Mouse (Mus musculus) induced T-regulatory cell, adult 2 months (primary cell): ENCODE measurements at regions not wholly inside any gene's neighbourhood (a gene's known extent, or its start where the extent isn't known, plus 50 kb on each side); places are given as distances from the start of the nearest gene placed in this dataset.
A peak's percentile ranks its signal among the peaks of the same experiment; 100 is the strongest.

Experiments
- DNase-seq: peaks from one replicate; pipeline ENCODE4 v3.0.0-alpha.2; 2012; ENCODE audit warnings: low read depth

GRCm38 (mm10) chr7:37908618-37909130 is 114.7 kb downstream of the Uri1 start:
- no peak for DNase-seq

- peak; percentile 22 for DNase-seq
Measured at GRCm38 (mm10) chr7:37893885-37894284, 120.4 kb upstream of the Zfp536 start.

DNA sequence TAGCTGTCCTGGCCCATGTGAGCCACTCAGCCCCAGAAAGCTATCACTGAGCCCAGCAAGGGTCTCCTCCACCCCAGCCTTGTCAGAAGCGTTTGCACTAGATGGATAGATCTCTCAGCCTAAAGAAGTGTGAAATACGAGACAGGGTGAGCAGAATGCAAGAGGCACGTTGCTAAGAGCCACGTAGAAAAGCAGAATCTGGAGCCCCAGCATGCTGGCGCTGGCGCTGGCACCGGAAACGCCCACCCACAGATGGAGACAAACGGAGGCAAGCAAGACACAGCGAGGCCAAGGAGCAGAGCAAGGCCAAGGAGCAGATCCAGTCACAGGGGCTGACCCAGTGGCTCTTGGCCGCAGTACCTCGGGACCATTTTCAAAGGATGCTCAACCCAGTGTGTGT is 100.9 kb upstream of the Zfp536 start:
- DNase-seq: no peak

GRCm38 (mm10) chr7:37870956-37871355 is 97.5 kb upstream of the Zfp536 start:
- no peak for DNase-seq

- DNase-seq: no peak
Measured at GRCm38 (mm10) chr7:37866468-37866867, 93.0 kb upstream of the Zfp536 start.

GRCm38 (mm10) chr7:37851471-37851870 is 78.0 kb upstream of the Zfp536 start:
- no peak for DNase-seq

GRCm38 (mm10) chr7:37845201-37845600 is 71.8 kb upstream of the Zfp536 start:
- no peak for DNase-seq

- DNase-seq: no peak
Measured at GRCm38 (mm10) chr7:37842000-37842513, 68.6 kb upstream of the Zfp536 start.

GRCm38 (mm10) chr7:37841549-37841948 is 68.1 kb upstream of the Zfp536 start:
- no peak for DNase-seq

GRCm38 (mm10) chr7:37837883-37838282 is 64.4 kb upstream of the Zfp536 start:
- DNase-seq: no peak

DNA sequence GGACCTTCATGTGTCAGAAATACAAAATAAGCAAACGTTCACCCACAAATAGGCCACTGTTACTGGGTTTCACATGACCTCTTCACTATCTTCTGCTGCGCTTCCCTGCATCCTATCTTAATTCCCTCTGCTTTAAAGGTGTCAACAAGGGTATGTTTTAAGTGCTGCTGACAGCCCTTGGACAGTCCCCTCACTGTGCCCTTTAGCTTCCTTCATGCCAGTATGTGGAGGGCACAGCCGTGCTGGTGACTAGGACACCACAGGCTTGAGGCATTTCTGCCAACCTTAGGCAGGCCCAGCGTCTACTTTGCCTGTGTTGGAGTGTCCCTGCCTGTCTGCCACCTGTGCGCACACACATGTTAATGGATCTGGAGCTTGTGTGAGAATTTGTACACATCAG is 63.9 kb upstream of the Zfp536 start:
- no peak for DNase-seq

- DNase-seq: no peak
Measured at GRCm38 (mm10) chr7:37833420-37833819, 60.0 kb upstream of the Zfp536 start.

DNA sequence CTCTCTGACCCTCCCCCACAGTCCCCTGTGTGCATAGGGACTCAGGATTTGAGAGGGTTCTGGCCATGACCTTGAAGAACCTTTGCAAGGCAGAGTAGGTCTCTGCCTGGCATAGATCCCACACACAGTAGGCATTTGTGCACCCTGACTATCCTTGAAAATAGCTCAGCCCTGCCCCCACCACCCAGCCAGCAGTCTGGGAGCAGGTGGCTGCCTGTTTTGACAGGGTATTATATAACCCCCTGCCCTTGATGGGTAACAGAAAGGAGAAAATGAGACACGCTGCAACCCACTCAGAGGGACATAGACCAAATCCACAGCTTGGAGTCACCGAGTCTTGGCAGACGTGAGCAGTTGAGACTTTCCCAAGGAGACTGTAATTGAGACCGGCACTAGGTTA is 58.9 kb upstream of the Zfp536 start:
- DNase-seq: no peak

DNA sequence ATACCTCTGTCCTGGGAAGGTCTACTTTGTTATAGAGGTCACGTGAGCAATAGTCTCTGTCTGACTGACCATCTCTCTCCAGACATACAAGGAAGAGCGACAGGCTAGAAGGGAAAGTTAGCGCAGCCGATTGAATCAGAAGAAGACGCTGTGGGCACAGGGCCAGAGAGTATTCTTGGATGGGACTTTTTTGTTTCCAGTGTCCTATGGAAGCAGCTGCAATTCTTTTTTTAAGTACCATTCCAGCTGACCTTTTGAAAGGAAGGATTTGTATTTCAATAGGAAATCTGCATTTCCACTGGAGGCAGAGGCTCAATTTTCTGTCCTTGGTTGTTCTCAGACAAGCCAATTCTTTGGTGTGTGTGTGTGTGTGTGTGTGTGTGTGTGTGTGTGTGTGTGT is 52.3 kb upstream of the Zfp536 start:
- no peak for DNase-seq
